Mouse (Mus musculus) liver, embryonic 14.5 days (tissue): ENCODE measurements at regions not wholly inside any gene's neighbourhood (a gene's known extent, or its start where the extent isn't known, plus 50 kb on each side); places are given as distances from the start of the nearest gene placed in this dataset.

Experiments
- CTCF ChIP-seq: IDR thresholded peaks from 2 replicates; pipeline ENCODE4 v1.5.1; 2016; ENCODE audit warnings: antibody characterized with exemption, low read depth, control low read depth
- EP300 ChIP-seq: IDR thresholded peaks from 2 replicates; pipeline ENCODE4 v1.6.1; 2016; ENCODE audit warnings: antibody characterized with exemption, low read depth

- no peak for TF ChIP-seq EP300
- TF ChIP-seq CTCF = no peak
These were observed 276.2 kb upstream of the Atp2b1 start for GRCm38 (mm10) chr10:98637759-98638611.
